Mouse (Mus musculus) bone marrow, adult 2 months (tissue): ENCODE results near the gene Tcea2. TPM values are rescaled to one million over a fixed set of nuclear protein-coding genes. Genes with fewer than 3 reads are reported as not detected.

Experiments used
- H3K27ac ChIP-seq: fragments of 200-500 bp; 2 replicates; pipeline ENCODE4 v1.5.1; 2012; ENCODE audit warnings: low read depth, mild to moderate bottlenecking, control low read depth, inconsistent platforms, low read length; ENCODE audit not compliant: control insufficient read depth, poor library complexity, insufficient read depth
- H3K4me1 ChIP-seq: fragments of 200-500 bp; 2 replicates; pipeline ENCODE4 v1.6.1; 2011; ENCODE audit warnings: low read length; ENCODE audit not compliant: control insufficient read depth, insufficient read depth
- H3K4me3 ChIP-seq: fragments of 200-500 bp; replicated peaks from 2 replicates; pipeline ENCODE3; 2011; ENCODE audit warnings: mild to moderate bottlenecking, low read depth, low read length, control low read depth; ENCODE audit not compliant: control insufficient read depth
- CTCF ChIP-seq: fragments of 200-500 bp; IDR thresholded peaks from 2 replicates; pipeline ENCODE4 v1.5.1; 2011; ENCODE audit warnings: low read length, control low read depth; ENCODE audit not compliant: control insufficient read depth, insufficient read depth
- POLR2A ChIP-seq: fragments of 200-500 bp; IDR thresholded peaks from 2 replicates; pipeline ENCODE4 v1.6.1; 2011; ENCODE audit warnings: low read depth, mild to moderate bottlenecking, control low read depth, low read length, borderline replicate concordance; ENCODE audit not compliant: control insufficient read depth
- WGBS: fragments of 180-500 bp; shearing (Covaris S2); methylation state at CpG from one replicate; pipeline ENCODE4 v1.1.7; 2018; 5-methylcytosine and 5-hydroxymethylcytosine counted together
- polyA plus RNA-seq: library from polyadenylated mRNA; stranded (reverse); fragments of >200 nt; gene quantifications from 2 replicates; pipeline ENCODE4 v1.2.4, GENCODE M21; 2011; ENCODE audit warnings: low replicate concordance; ENCODE audit not compliant: missing spikeins, insufficient read depth, insufficient read length

Gene Tcea2
- polyA plus RNA-seq, 1 experiment = 20.3 TPM

GRCm38 (mm10) chr2:181677096-181677754 lies 2.9 kb upstream of the Tcea2 start:
- Histone ChIP-seq H3K27ac (no peak overlapping the region), H3K4me1 (no peaks in the 10 kb centered on the region; the same call in 1 of the 2 replicates), H3K4me3 (no peak overlapping the region)
- TF ChIP-seq CTCF = no peak
- TF ChIP-seq POLR2A = no peak
- 78% methylated on average over 5 of the region's 5 CpGs for WGBS

GRCm38 (mm10) chr2:181677755-181678098 lies 2.4 kb upstream of the Tcea2 start:
- TF ChIP-seq CTCF (no peak), POLR2A (no peak)
- 55% methylated on average over 3 of the region's 3 CpGs for WGBS
- no peak overlapping the region for H3K4me3 ChIP-seq
- H3K27ac ChIP-seq = no peak overlapping the region
- no peaks in the 10 kb centered on the region; the same call in 1 of the 2 replicates for H3K4me1 ChIP-seq

- Histone ChIP-seq H3K27ac (no peak overlapping the region), H3K4me3 (no peak overlapping the region), H3K4me1 (no peaks in the 10 kb centered on the region; the same call in 1 of the 2 replicates)
- TF ChIP-seq CTCF = peak; percentile 91
- no peak for TF ChIP-seq POLR2A
- 45% methylated on average over 1 of the region's 1 CpGs for WGBS
Measured at GRCm38 (mm10) chr2:181678780-181679179, 1.3 kb upstream of the Tcea2 start.

- 7% methylated on average over 7 of the region's 7 CpGs for WGBS
- TF ChIP-seq CTCF (no peak), POLR2A (no peak)
- H3K4me3 ChIP-seq = peak overlapping the region; percentile 76
- H3K4me1 ChIP-seq = no peaks in the 10 kb centered on the region; the same call in 1 of the 2 replicates
- H3K27ac ChIP-seq = peak overlapping the region; percentile 64
Measured at GRCm38 (mm10) chr2:181680716-181681117, 607 bp downstream of the Tcea2 start.

GRCm38 (mm10) chr2:181681978-181682377 lies 1.9 kb downstream of the Tcea2 start:
- Histone ChIP-seq H3K27ac (no peak overlapping the region), H3K4me3 (no peak overlapping the region), H3K4me1 (no peaks in the 10 kb centered on the region; the same call in 1 of the 2 replicates)
- WGBS = 48% methylated on average over 1 of the region's 1 CpGs
- TF ChIP-seq CTCF (no peak), POLR2A (no peak)

GRCm38 (mm10) chr2:181683381-181683780 lies 3.3 kb downstream of the Tcea2 start:
- TF ChIP-seq CTCF (no peak), POLR2A (no peak)
- Histone ChIP-seq H3K4me1 (no peaks in the 10 kb centered on the region; the same call in 1 of the 2 replicates), H3K4me3 (no peak overlapping the region), H3K27ac (no peak overlapping the region; the same call in 1 of the 2 replicates)
- 76% methylated on average over 4 of the region's 4 CpGs for WGBS

GRCm38 (mm10) chr2:181684713-181685112 lies 4.6 kb downstream of the Tcea2 start:
- H3K4me3 ChIP-seq = no peak overlapping the region
- no peak overlapping the region for H3K27ac ChIP-seq
- 50% methylated on average over 1 of the region's 1 CpGs for WGBS
- H3K4me1 ChIP-seq = no peaks in the 10 kb centered on the region; the same call in 1 of the 2 replicates
- TF ChIP-seq POLR2A (no peak), CTCF (no peak)

- Histone ChIP-seq H3K4me3 (no peak overlapping the region), H3K27ac (no peak overlapping the region), H3K4me1 (peaks cover 2% of the 10 kb centered on the region; the same call in 1 of the 2 replicates)
- 84% methylated on average over 4 of the region's 4 CpGs for WGBS
- TF ChIP-seq CTCF = no peak
- no peak for TF ChIP-seq POLR2A
Measured at GRCm38 (mm10) chr2:181685686-181686085, 5.6 kb downstream of the Tcea2 start.
